Mouse (Mus musculus) small intestine, adult 2 months (tissue): ENCODE results near the gene St3gal4. TPM values are rescaled to one million over a fixed set of nuclear protein-coding genes. Genes with fewer than 3 reads are reported as not detected.

ENCODE experiments used
- H3K27ac ChIP-seq: fragments of 200-500 bp; 2 replicates; pipeline ENCODE4 v1.5.1; 2012; ENCODE audit warnings: low read depth, low read length, control low read depth, inconsistent platforms; ENCODE audit not compliant: insufficient read depth
- H3K27me3 ChIP-seq: fragments of 200-500 bp; 2 replicates; pipeline ENCODE4 v1.6.1; 2012; ENCODE audit warnings: mild to moderate bottlenecking, moderate library complexity, low read length, inconsistent platforms; ENCODE audit not compliant: control insufficient read depth, insufficient read depth
- H3K36me3 ChIP-seq: fragments of 200-500 bp; 2 replicates; pipeline ENCODE4 v1.6.1; 2012; ENCODE audit warnings: mild to moderate bottlenecking, low read length, control low read depth, inconsistent platforms; ENCODE audit not compliant: control insufficient read depth, insufficient read depth
- H3K4me1 ChIP-seq: fragments of 200-500 bp; 2 replicates; pipeline ENCODE4 v1.6.1; 2012; ENCODE audit warnings: low read length, inconsistent platforms, mixed read lengths; ENCODE audit not compliant: control insufficient read depth, insufficient read depth, insufficient read length
- H3K4me3 ChIP-seq: fragments of 200-500 bp; 2 replicates; pipeline ENCODE4 v1.5.1; 2012; ENCODE audit warnings: low read depth, mild to moderate bottlenecking, control low read depth, inconsistent platforms, low read length, moderate library complexity
- CTCF ChIP-seq: fragments of 200-500 bp; IDR thresholded peaks from 2 replicates; pipeline ENCODE4 v1.5.1; 2012; ENCODE audit warnings: low read depth, mild to moderate bottlenecking, control low read depth, inconsistent platforms, low read length, moderate library complexity, mixed read lengths; ENCODE audit not compliant: insufficient replicate concordance, insufficient read length; ENCODE audit errors: extremely low read depth
- POLR2A ChIP-seq: fragments of 200-500 bp; IDR thresholded peaks from 2 replicates; pipeline ENCODE4 v1.6.1; 2012; ENCODE audit warnings: low read depth, mild to moderate bottlenecking, control low read depth, inconsistent platforms, low read length, moderate library complexity
- WGBS: fragments of 180-500 bp; shearing (Covaris S2); methylation state at CpG from one replicate; pipeline ENCODE4 v1.1.7; 2018; 5-methylcytosine and 5-hydroxymethylcytosine counted together
- polyA plus RNA-seq: library from polyadenylated mRNA; depleted of rRNA; stranded (reverse); fragments of >200 nt; gene quantifications from 2 replicates; pipeline ENCODE4 v1.2.3, GENCODE M21; 2012; rRNA removed

St3gal4 gene
- polyA plus RNA-seq = 97.6 and 354 TPM in 2 replicates

DNA sequence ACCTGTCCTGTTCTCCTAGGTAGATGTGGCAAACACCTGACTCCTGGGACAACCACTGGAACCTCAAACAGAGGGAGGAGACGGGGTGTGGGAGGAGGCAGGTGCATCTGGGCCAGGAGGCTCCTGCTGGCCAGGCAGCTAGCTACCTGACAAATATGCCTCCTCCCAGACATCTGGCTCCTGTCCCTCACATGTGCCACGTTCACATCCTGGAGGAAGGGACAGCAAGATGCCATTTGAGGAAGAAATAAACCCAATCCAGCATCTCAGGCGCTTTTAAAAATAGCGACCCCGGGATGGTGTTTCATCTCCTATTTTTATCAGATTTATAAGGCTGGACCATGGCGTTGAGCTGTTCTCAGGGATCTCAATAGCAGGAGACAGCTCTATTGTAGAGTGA, at the start of gene St3gal4:
Gene St3gal4 (minus strand): TSS at position 101 of the 400 bp plus-strand sequence.
- no peak within 1 kb of the TSS for H3K4me3 ChIP-seq

GRCm38 (mm10) chr9:35166798-35167635, 47.9 kb upstream of the St3gal4 start:
- Histone ChIP-seq H3K27ac (no peak overlapping the region), H3K27me3 (no peaks in the 10 kb centered on the region), H3K4me1 (peaks cover 19% of the 10 kb centered on the region), H3K4me3 (no peak overlapping the region), H3K36me3 (no peaks in the 10 kb centered on the region)
- TF ChIP-seq POLR2A (no peak), CTCF (no peak)
- WGBS = 88% methylated on average over 9 of the region's 9 CpGs

More for the DNA sequence above, at the start of gene St3gal4:
- Histone ChIP-seq H3K27me3 (no peaks in the 10 kb centered on the region), H3K36me3 (no peaks in the 10 kb centered on the region), H3K4me1 (peaks cover 27% of the 10 kb centered on the region), H3K27ac (peak within 1 kb of the TSS; percentile 91)
- TF ChIP-seq CTCF (no peak), POLR2A (no peak)
- WGBS = 62% methylated on average over 6 of the region's 6 CpGs

- Histone ChIP-seq H3K36me3 (no peaks in the 10 kb centered on the region), H3K27me3 (no peaks in the 10 kb centered on the region), H3K4me3 (no peak overlapping the region), H3K27ac (no peak overlapping the region), H3K4me1 (peaks cover 19% of the 10 kb centered on the region)
- WGBS = 23% methylated on average over 3 of the region's 3 CpGs
- TF ChIP-seq POLR2A = no peak
- peak; percentile 31; the same call in 1 of the 2 replicates for TF ChIP-seq CTCF
These were observed 47.2 kb upstream of the St3gal4 start for GRCm38 (mm10) chr9:35166144-35166797.

GRCm38 (mm10) chr9:35164142-35164874, 45.2 kb upstream of the St3gal4 start:
- TF ChIP-seq POLR2A (no peak), CTCF (no peak)
- WGBS = 26% methylated on average over 5 of the region's 5 CpGs
- peaks cover 19% of the 10 kb centered on the region for H3K4me1 ChIP-seq
- no peaks in the 10 kb centered on the region for H3K27me3 ChIP-seq
- H3K27ac ChIP-seq = peak overlapping the region; percentile 29; the same call in 1 of the 2 replicates
- H3K36me3 ChIP-seq = no peaks in the 10 kb centered on the region
- no peak overlapping the region for H3K4me3 ChIP-seq

GRCm38 (mm10) chr9:35163011-35163690, 44.1 kb upstream of the St3gal4 start:
- TF ChIP-seq POLR2A = no peak
- TF ChIP-seq CTCF = no peak
- Histone ChIP-seq H3K27me3 (no peaks in the 10 kb centered on the region), H3K27ac (peak overlapping the region; percentile 21; the same call in 1 of the 2 replicates), H3K36me3 (no peaks in the 10 kb centered on the region), H3K4me3 (peak overlapping the region; percentile 7; the same call in 1 of the 2 replicates), H3K4me1 (peaks cover 19% of the 10 kb centered on the region)
- 63% methylated on average over 11 of the region's 11 CpGs for WGBS

DNA sequence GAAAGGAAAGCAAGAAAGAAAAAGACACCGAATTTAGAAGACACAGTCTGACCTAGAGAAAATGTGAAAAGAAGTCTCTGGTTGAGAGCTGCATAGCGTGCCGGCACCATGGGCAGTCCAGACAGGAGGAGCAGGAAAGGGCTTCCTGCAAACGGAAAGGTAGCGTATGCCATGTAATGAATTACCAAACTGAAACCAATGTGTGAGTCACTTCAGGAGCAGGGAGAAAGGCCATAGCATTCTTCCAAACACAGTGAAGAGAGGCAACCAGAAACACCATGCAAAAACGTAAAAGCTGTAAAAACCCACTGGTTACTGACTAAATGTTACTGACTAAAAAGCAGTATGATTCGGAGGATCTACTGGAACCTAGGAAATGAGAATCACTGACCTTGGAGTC, 42.7 kb upstream of the St3gal4 start:
- Histone ChIP-seq H3K27me3 (no peaks in the 10 kb centered on the region), H3K27ac (no peak overlapping the region)
- no peak for TF ChIP-seq CTCF
- no peak for TF ChIP-seq POLR2A

GRCm38 (mm10) chr9:35160662-35161061, 41.6 kb upstream of the St3gal4 start:
- 82% methylated on average over 2 of the region's 2 CpGs for WGBS

More for the DNA sequence above, 42.7 kb upstream of the St3gal4 start:
- Histone ChIP-seq H3K36me3 (no peaks in the 10 kb centered on the region), H3K4me1 (peaks cover 17% of the 10 kb centered on the region), H3K4me3 (no peak overlapping the region)
- 88% methylated on average over 7 of the region's 7 CpGs for WGBS

More at GRCm38 (mm10) chr9:35160662-35161061, 41.6 kb upstream of the St3gal4 start:
- Histone ChIP-seq H3K4me1 (peaks cover 19% of the 10 kb centered on the region), H3K4me3 (no peak overlapping the region), H3K36me3 (no peaks in the 10 kb centered on the region), H3K27ac (no peak overlapping the region), H3K27me3 (no peaks in the 10 kb centered on the region)
- TF ChIP-seq POLR2A (no peak), CTCF (no peak)
